Mouse (Mus musculus): ENCODE measurements around the gene Gne. TPM values are rescaled to one million over a fixed set of nuclear protein-coding genes. Genes with fewer than 3 reads are reported as not detected.

The Gne gene
- polyA plus RNA-seq, 1 experiment from 2014 or later: 20.1 TPM

DNA sequence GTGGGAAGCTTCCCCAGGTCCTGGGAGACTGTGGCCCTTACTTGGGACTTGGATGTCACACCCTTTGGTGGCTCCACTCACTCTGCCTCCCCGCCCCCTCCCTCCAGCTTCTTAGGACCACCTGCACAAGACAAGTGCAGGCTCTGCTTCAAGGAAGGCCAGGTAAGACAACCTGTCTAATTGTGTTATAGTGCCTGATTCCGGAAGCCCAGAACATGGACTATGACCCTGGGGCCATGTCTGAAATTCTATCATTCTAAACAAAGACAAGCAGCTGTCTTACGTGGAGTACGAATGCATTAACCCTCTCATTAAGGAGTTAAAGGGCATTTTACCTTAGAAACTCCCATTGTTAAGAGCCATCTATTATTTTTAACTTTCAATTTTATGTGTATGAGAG is 43.2 kb downstream of the Gne start:
- no peak overlapping the region for H3K4me3 ChIP-seq (replicated peaks)
- H3K36me3 ChIP-seq (replicated peaks): peaks cover 38% of the 10 kb centered on the region
- 92% methylated on average over 4 of the region's 4 CpGs for WGBS
- H3K27me3 ChIP-seq: peaks cover 22% of the 10 kb centered on the region; the same call in 1 of the 2 replicates
- no peak for ATAC-seq (ENCODE audit: low FRiP score)
- H3K9ac ChIP-seq: no peak overlapping the region
- H3K9me3 ChIP-seq: no peaks in the 10 kb centered on the region
- no peaks in the 10 kb centered on the region for H3K4me1 ChIP-seq
- no peak overlapping the region for H3K27ac ChIP-seq
- no peak overlapping the region for H3K4me2 ChIP-seq

DNA sequence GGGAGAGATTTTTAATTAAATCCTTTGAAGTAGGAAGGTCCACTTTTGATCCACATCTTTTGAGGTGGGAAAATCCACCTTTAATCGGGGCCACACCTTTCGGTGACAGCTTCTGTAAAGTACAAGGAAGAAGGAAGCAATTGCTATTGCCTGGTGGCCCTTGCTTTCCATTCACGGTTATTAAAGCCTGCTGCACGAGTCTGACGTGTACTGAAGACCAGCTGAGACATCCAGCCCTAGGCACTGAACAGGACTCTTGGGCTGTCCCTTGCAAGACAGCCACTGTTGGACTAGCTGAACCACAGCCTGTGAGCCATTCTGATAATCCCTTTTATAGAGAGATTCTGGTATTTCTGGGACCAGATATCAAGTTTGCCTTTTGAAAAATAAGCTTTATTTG is 47.5 kb downstream of the Gne start:
- Histone ChIP-seq H3K4me2 (no peak overlapping the region), H3K4me1 (no peaks in the 10 kb centered on the region), H3K9me3 (no peaks in the 10 kb centered on the region), H3K36me3 (replicated peaks) (peaks cover 52% of the 10 kb centered on the region), H3K27me3 (peaks cover 54% of the 10 kb centered on the region), H3K4me3 (replicated peaks) (no peak overlapping the region), H3K9ac (no peak overlapping the region), H3K27ac (no peak overlapping the region)
- ATAC-seq (ENCODE audit: low FRiP score): no peak
- WGBS: 81% methylated on average over 5 of the region's 5 CpGs

DNA sequence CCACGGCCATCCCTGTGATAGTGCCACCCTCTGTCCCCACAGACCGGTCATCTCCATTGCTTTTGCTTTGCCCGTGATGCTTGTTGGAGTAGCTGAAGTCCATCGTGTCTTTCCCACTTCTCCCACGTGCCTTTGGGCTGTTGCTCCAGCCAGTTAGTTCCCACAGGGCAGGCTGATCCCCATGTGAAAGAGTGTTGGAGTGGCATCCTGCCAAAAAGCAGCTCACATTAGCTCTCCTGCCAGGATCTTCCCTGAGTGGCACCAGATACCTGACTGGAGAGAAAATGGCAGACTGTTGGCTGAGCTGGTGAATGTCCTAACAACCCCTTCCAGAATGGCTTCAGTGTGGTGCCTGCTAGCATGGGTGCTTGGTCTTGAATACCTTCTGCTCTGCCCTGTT is 52.5 kb downstream of the Gne start:
- Histone ChIP-seq H3K4me2 (no peak overlapping the region), H3K9ac (no peak overlapping the region), H3K27me3 (peaks cover 81% of the 10 kb centered on the region), H3K36me3 (replicated peaks) (peaks cover 73% of the 10 kb centered on the region), H3K27ac (no peak overlapping the region), H3K4me1 (peaks cover 15% of the 10 kb centered on the region), H3K9me3 (no peaks in the 10 kb centered on the region), H3K4me3 (replicated peaks) (no peak overlapping the region)
- ATAC-seq (ENCODE audit: low FRiP score): no peak
- WGBS: 84% methylated on average over 5 of the region's 5 CpGs

DNA sequence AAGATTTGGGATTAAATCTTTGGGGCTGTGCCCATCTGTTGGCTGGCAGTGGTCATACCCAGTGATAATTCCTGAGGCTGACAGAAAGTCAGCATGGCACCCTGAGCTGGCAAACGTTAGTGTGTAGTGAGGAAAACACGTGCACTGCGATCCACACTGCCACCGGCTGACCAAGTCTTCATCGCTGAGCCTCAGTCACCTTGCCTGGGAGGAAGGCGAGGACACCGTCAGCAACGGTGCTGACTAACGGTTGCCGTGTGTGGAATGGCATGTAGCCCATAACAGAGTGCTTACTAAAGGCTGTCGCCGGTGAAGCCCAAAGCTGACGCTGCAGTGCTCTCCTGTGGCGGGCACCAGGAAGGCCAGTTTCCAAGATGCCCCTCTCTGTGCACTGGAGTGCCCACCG is 54.3 kb downstream of the Gne start:
- peaks cover 82% of the 10 kb centered on the region for H3K27me3 ChIP-seq

DNA sequence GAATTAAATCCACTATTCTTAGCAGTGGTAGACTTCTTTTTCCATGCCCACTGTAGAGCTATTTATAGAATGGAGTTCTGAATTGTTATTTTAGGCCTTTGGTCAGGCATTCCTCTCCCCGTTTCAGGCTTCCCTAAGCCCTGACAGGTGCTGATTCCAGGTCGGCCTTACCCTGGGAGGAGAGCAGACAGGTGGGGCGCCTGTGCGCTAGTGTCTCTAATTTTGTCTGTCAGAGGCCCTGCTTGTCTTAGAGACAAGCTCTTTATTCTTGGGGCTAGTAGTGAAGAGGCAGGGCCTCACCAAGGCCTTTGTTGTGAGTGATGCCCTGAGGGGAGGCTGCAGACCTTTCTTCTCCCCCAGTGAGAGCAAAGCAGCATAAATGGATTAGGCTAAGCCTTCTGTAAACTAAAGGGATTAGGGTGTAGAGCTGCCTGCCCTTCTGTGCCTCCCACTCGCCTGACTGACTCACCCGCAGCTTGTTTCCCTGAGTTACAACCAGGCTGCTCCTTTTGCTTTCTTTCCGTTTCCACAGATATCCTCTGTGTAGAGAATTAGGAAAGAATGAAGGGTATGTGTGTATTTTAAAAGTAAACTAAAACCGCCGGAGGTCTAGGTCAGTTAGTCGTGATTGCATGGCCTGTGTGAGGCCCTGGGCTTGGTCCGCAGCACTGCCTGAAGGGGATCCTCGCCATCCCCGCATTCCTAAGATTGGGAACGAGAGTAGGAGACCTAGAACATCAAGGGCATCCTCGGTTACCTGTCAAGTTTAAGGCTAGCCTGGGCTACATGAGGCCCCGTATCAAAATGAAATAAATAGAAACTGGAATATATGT is 55.5 kb downstream of the Gne start:
- no peak overlapping the region for H3K4me3 ChIP-seq (replicated peaks)
- peaks cover 95% of the 10 kb centered on the region for H3K36me3 ChIP-seq (replicated peaks)
- H3K27me3 ChIP-seq: peaks cover 90% of the 10 kb centered on the region
- H3K4me2 ChIP-seq: no peak overlapping the region
- peaks cover 15% of the 10 kb centered on the region for H3K4me1 ChIP-seq
- H3K27ac ChIP-seq: no peak overlapping the region
- no peaks in the 10 kb centered on the region for H3K9me3 ChIP-seq
- no peak overlapping the region for H3K9ac ChIP-seq
- no peak for ATAC-seq (ENCODE audit: low FRiP score)
- WGBS: 21% methylated on average over 16 of the region's 16 CpGs

More for the DNA sequence above, 54.3 kb downstream of the Gne start:
- H3K4me1 ChIP-seq: peaks cover 15% of the 10 kb centered on the region
- ATAC-seq (ENCODE audit: low FRiP score): no peak
- no peak overlapping the region for H3K4me3 ChIP-seq (replicated peaks)
- 91% methylated on average over 15 of the region's 15 CpGs for WGBS
- no peak overlapping the region for H3K27ac ChIP-seq
- H3K36me3 ChIP-seq (replicated peaks): peaks cover 86% of the 10 kb centered on the region
- H3K9ac ChIP-seq: no peak overlapping the region
- H3K9me3 ChIP-seq: no peaks in the 10 kb centered on the region
- H3K4me2 ChIP-seq: no peak overlapping the region

DNA sequence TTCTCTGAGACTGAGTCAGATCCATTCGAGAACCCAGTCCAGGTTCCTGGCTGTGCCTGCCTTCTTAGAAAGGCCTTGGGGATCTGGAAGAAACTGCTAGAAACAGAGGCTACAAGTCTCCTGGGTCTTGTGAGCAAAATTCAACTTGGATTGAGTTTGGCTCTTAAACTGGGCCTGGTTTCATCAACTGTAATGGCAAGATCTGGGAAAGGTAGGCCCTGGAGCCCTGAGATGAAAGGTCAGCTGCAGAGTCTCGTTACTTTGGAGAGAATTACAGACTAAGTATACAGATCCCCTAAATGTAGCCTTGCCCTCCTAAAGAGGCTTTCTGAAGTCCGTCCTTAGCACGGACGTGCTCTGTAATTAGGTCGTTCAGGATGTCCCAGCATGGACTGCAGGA is 58.4 kb downstream of the Gne start:
- ATAC-seq (ENCODE audit: low FRiP score): no peak
- 87% methylated on average over 6 of the region's 6 CpGs for WGBS
- Histone ChIP-seq H3K4me2 (no peak overlapping the region), H3K27me3 (peaks cover 71% of the 10 kb centered on the region), H3K9me3 (no peaks in the 10 kb centered on the region), H3K36me3 (replicated peaks) (peaks cover 97% of the 10 kb centered on the region), H3K4me3 (replicated peaks) (no peak overlapping the region), H3K4me1 (peaks cover 15% of the 10 kb centered on the region), H3K27ac (no peak overlapping the region), H3K9ac (no peak overlapping the region)

DNA sequence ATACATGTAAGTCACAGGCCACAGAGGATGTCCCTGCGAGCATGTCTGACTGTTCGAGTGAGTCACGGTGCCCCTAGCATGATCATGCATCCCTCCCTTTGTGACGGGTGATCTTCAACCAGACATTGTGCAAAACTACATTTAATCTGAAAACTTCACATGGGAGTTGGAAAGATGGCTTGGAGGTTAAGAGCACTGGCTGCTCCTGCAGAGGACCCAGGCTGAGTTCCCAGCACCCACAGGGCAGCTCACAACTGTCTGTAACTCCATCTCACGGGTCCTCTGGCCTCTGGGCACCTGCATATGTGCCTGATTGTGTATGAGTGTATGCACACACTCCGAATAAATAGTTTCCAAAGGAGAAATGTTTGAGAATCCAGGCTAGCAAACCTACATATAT is 59.7 kb downstream of the Gne start:
- H3K27ac ChIP-seq: no peak overlapping the region
- no peak overlapping the region for H3K4me2 ChIP-seq
- peaks cover 58% of the 10 kb centered on the region for H3K27me3 ChIP-seq
- no peak for ATAC-seq (ENCODE audit: low FRiP score)
- 97% methylated on average over 6 of the region's 6 CpGs for WGBS
- H3K9ac ChIP-seq: no peak overlapping the region
- H3K4me3 ChIP-seq (replicated peaks): no peak overlapping the region
- peaks cover 15% of the 10 kb centered on the region for H3K4me1 ChIP-seq
- peaks cover 97% of the 10 kb centered on the region for H3K36me3 ChIP-seq (replicated peaks)
- no peaks in the 10 kb centered on the region for H3K9me3 ChIP-seq

DNA sequence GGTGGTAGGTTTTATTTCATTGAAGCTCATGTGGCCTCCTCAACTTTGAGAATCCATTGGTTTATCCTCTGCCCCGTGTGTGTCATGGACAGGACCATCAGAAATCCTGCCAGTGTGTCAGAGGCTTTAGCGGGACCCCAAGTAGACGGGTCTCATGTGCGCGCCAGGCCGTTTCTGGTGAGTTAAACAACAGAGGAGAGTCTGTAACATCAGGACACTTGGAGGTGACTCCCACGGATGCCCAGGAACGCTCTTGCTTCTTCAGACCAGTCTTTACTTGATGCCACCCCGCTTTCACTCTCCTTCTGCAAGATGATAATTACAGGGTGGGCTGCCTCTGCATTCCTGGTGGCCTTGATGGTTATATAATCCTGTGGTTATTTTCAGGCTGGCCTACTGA is 60.3 kb downstream of the Gne start:
- H3K36me3 ChIP-seq (replicated peaks): peaks cover 99% of the 10 kb centered on the region
- H3K4me2 ChIP-seq: no peak overlapping the region

DNA sequence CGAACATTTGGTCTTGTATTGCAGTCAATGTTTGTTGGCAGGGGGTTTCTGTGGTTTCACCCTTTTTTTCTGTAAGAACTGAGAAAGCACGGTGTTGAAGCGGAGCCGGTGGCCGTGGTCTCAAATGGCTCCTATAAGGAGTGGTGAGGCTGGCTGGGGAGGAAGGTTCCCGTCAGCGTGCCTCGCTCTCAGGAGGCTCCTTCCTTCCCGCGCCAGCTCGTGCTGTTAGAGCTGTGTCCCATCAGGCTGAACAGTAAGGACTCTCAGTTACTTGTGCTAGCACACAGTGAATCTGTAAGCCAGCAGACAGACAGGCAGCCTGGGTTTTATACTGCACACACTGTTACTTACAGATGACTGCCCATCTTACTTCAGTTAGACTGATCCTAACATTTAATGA is 61.2 kb downstream of the Gne start:
- Histone ChIP-seq H3K4me1 (peaks cover 4% of the 10 kb centered on the region; the same call in 1 of the 2 replicates), H3K9ac (no peak overlapping the region), H3K27ac (no peak overlapping the region), H3K4me3 (replicated peaks) (no peak overlapping the region), H3K36me3 (replicated peaks) (peaks cover 91% of the 10 kb centered on the region), H3K27me3 (peaks cover 48% of the 10 kb centered on the region), H3K9me3 (no peaks in the 10 kb centered on the region), H3K4me2 (no peak overlapping the region)
- no peak for ATAC-seq (ENCODE audit: low FRiP score)
- 89% methylated on average over 11 of the region's 11 CpGs for WGBS

More for the DNA sequence above, 60.3 kb downstream of the Gne start:
- H3K27me3 ChIP-seq: peaks cover 52% of the 10 kb centered on the region
- H3K4me3 ChIP-seq (replicated peaks): no peak overlapping the region
- WGBS: 96% methylated on average over 9 of the region's 9 CpGs
- H3K9me3 ChIP-seq: no peaks in the 10 kb centered on the region
- no peak overlapping the region for H3K27ac ChIP-seq
- peaks cover 13% of the 10 kb centered on the region for H3K4me1 ChIP-seq
- ATAC-seq (ENCODE audit: low FRiP score): no peak
- no peak overlapping the region for H3K9ac ChIP-seq

DNA sequence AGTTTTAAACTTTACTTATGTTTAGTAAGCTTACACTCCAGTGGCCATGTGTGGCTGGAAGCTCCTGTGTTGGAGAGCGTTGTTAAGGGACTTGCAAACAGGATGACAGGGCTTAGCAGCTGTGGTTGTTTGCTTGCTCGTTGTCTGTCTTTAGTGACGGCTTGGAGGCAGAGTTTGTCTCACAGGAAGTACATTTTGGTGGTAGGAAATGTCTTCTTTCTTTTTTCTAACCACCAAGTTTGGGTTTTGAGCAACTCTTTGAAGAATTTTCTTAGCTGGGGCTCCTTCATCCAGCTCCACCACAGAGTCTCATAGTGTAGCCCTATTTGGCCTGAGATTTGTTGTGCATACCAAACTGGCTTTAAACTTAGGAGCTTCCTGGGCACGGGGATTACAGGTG is 61.7 kb downstream of the Gne start:
- Histone ChIP-seq H3K9me3 (no peaks in the 10 kb centered on the region), H3K36me3 (replicated peaks) (peaks cover 87% of the 10 kb centered on the region), H3K9ac (no peak overlapping the region), H3K27me3 (peaks cover 44% of the 10 kb centered on the region), H3K4me3 (replicated peaks) (no peak overlapping the region), H3K4me2 (no peak overlapping the region), H3K4me1 (no peaks in the 10 kb centered on the region), H3K27ac (no peak overlapping the region)
- ATAC-seq (ENCODE audit: low FRiP score): no peak
- WGBS: 89% methylated on average over 4 of the region's 4 CpGs

DNA sequence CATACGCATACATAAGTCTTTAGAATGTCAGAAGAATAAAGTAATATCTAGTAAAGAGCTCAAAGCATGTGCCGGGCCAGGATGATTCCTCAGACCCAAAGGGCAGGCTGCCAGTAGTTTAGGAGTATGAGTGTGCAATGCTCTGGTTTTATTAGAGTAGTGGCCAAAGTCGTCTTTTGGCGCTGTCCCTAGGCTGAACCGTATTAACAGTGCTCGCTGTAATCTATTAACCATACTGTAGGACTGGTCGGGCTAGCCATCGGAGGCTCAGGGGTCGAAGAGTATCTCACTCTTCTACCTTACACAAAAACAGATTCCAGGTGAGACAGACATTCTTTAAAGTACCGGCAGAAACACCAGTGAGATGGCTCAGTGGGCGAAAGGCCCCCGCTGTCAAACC is 67.2 kb downstream of the Gne start:
- Histone ChIP-seq H3K9ac (no peak overlapping the region), H3K4me3 (replicated peaks) (no peak overlapping the region), H3K27ac (no peak overlapping the region), H3K4me1 (peaks cover 19% of the 10 kb centered on the region), H3K9me3 (no peaks in the 10 kb centered on the region), H3K36me3 (replicated peaks) (peaks cover 37% of the 10 kb centered on the region), H3K27me3 (peaks cover 2% of the 10 kb centered on the region; the same call in 1 of the 2 replicates), H3K4me2 (no peak overlapping the region)
- ATAC-seq (ENCODE audit: low FRiP score): no peak
- WGBS: 96% methylated on average over 12 of the region's 12 CpGs

DNA sequence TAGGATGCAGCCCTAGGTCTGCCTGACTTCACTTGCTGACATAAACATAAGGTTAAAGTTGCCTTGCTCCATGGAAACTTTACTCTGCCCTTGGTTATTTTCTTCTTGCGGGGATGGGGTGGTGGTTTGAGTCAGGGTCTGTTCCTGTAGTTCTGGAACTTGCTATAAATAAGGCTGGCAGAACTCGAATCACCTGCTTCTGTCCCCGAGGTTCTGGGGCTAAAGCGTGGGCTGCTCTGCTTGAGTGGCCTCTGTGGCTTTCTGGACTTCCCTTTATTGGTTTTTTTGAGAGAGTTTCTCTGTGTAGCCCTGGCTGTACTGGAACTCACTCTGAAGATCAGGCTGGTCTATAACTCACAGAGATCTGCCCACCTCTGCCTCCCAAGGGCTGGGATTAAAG is 67.9 kb downstream of the Gne start:
- Histone ChIP-seq H3K9me3 (no peaks in the 10 kb centered on the region), H3K27me3 (no peaks in the 10 kb centered on the region), H3K36me3 (replicated peaks) (peaks cover 30% of the 10 kb centered on the region), H3K27ac (no peak overlapping the region), H3K9ac (no peak overlapping the region), H3K4me1 (peaks cover 20% of the 10 kb centered on the region), H3K4me2 (no peak overlapping the region), H3K4me3 (replicated peaks) (no peak overlapping the region)
- WGBS: 95% methylated on average over 4 of the region's 4 CpGs
- no peak for ATAC-seq (ENCODE audit: low FRiP score)
